Mouse (Mus musculus) T-helper 2 cell (primary cell): ENCODE data around the gene Lemd2.

Experiments used
- in situ Hi-C: fragments of 300-600 bp; cut with MboI, MseI; formaldehyde crosslinking; loops from one replicate; pipeline ENCODE4 v1.15.1; 2025; ENCODE audit warnings: high pct_unique_total_duplicates

The Lemd2 gene

DNA sequence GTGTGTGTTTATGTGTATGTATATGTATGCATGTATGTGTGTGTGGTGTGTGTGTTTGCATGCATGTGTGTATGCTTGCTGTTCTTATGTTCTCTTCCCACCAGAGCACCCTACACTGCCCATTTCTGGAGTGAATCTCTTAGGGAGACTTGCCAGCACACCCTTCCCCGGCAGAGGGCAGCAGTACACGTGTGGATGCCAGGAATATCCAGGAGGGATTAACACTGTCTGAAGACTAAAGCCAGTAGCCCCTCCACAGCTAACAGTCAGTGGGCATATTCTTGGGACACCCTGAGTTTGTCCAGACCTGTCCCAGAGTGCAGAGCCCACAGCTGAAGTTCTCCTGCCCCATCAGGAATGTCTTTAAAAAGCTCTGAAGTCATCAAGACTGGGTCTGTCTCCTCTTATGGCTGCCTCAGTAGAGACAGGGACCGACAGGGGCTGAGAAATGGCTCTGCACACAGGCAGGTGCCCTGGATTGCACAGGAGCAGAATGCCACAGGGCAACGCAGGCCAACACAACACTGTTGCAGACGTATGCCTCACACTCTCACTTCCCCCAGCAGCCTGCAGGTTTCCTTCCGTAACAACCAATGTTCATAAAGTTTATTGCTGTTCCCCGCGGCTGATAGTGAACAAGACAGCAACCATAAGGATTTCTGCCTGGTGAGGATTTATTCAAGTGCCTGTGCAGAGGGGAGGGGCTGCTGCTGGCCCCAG lies 39.1 kb downstream of the Lemd2 start:
- in situ Hi-C loops: no loop called here

DNA sequence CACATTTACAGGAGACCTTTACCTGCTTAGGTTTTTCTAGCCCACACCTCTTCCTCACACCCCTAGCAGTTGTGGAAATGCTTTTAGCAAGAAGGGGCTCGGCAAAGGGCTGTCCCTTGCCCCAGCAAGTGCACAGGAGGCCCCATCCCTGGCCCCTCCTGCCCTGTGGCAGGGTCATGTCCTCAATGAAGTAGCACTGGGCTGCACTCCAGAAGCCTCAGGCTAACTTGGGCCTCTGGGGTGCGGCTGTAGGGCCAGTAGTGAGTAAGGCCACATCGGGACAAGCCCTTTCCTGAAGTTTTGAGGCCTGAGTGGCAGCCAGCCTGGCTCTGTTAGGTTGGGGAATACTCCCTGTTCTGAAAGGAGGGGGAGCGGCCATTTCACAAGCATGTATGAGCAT lies 43.4 kb downstream of the Lemd2 start:
- in situ Hi-C loops: no loop called here

DNA sequence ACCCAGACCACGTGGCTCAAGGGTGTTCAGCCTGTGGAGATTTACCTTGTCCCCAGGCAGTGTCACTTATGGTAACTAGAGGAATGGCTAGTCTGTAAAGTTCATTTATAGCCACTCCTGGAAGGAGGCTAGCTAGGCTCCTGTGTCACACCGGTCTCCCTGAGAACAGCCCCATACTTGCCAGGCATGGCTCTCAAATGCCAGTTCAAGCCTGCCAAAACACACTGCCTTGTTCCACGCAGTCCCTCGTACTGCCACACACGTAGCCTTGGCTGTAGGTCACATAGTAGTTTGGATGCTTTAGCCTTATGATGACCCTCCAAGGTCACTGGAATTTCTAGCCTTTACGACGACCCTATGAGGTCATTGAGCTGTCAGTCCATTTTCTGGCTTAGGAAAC lies 45.1 kb downstream of the Lemd2 start:
- in situ Hi-C loops: no loop called here

DNA sequence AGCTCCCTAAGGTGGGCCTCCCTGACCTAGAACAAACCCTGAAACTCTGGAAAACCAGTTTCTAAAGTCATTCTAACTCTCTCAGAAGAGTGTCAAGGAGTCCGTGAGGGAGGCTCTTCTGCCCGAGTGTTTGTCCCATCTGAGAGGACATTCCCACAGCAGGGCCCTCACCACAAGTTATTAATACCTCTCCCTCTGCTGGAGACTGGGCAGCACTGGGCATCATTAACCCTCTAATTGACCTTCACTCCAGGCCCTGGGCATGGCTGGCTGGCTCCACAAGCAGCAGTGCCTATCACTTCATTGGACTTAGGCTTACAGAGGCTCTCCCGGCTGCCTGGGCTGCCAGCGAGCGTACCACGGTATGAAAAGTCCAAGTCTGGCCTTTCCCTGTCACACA lies 45.8 kb downstream of the Lemd2 start:
- in situ Hi-C loops: no loop called here

DNA sequence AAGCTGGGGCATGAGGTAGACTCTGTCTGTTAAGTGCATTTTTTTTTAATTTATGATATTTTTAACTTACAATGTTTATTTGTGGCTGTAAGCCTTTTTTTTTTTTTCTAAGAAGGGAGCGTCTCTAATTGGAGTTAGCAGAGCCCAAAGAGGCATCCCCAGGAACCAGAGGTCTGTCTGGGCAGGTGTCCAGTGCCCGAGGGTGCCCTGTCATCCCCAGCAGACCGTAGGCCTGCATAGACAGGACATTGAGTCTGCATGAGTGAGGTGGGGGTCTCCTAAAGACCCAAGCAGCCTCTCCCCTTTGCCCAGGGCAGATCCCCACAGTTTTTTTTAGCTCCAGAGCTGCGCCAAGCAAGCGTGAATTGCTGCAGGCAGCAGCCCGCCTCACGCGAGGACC lies 48.5 kb downstream of the Lemd2 start:
- in situ Hi-C loops: no loop called here

DNA sequence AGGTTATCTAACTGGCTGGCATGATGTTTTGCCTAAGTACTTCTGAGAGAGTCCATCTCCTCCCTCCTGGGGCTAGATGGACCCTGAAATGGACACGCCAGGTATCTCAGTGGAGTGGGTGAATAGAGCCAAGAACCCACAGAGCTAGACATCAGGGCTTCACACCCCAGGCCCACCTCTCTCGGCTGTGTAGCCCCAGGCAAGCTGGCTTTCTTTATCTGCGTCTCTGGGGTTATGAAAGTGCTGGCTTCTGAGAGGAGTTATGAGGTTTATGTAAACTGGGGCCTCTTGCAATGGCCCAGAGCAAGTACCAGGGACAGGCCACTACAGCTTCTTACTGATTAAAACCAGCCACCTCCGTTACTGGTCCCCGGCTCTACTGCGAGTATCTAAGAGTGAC lies 49.4 kb downstream of the Lemd2 start:
- in situ Hi-C loops: no loop called here

DNA sequence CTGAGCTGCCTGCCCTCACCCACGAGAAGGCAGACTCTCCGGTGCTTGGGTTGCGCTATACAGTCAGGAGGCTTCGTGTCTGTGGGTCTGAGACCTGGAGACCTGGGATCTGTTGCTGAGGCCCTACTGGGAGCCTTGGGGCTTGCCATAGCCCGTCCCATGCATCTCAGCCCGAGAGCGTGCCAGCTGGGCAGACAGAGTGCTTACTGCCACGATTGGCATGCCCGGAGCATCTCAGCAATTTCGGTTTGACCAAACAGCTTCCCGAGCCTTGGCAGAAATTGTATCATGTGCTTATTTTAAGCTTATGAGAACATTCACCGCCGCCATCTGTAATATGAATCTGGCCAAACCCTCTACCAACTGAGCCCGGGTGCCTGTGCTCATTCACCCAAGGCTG lies 50.0 kb downstream of the Lemd2 start:
- in situ Hi-C loops: no loop called here

DNA sequence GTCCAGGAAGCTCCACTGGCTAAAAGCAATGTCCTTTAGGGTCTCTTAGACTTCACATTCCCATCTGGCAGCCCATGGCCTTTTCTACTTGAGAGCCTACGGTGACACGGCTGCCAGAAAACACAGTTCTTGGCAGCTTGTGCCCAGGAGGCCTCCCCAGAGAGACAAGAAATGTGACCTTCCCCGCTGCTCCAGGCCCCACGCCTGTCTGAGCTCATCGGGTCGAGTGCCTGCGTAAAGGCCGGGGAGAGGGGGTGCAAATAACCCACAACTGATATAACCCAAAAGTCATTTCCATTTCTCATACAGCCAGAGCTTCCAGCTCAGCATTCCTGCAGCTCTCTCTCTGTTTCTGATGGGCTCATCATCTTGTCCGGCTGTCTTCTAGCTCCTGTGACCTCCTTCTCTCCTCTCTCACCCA lies 50.5 kb downstream of the Lemd2 start:
- in situ Hi-C loops: no loop called here

DNA sequence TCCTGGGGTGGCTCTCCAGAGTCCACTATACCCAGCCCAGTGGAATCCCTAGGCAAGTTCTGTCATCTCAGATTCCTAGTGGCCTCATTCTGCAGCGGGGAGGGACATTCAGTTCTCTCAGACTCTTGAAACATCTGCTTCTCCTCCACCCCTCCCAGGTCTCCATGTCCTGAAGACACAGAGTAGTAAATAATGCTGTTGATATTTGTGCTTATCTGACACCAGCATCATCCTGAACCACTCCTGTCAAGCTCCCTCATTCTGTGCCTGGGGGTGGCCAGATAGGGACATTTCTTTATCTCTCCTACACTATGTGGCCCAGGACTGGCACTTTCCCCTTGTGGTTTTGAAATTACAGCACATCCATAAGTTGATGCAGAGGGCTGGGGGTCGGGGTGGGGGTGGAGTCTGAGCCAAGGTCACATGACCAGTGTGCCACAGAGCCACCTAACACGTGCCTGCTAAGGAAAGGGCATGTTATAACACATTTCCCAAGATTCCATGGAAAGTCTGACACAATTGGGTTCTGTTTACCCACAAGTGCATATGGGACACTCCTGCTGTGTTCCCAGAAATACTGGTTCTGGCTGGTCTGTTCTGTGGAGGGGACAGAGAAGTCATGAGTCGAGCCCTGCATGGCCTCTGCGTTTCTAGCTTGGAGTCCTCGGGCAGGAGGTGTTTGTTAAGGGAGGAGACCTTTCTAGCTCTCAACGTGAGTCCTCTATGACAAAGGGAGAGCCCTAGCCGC lies 51.1 kb downstream of the Lemd2 start:
- in situ Hi-C loops: no loop called here

DNA sequence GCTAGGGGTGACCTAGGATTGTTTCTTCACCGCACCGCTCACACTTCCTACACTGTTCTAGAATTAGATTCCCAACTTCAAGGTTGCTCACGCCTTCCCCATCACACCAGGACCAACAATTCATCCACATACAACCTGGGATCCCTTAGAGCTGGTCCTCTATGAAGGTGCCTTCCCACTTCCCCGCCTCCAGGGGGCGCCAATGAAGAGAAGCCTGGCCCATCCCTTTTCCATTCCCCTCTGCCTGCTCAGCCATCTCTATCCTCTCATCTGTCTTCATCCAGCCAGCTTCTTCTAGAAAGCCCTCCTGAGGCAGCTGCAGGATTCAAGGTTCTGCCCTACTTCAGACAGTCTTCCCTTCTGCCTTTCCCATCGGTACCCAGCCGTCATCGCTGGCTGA lies 52.9 kb downstream of the Lemd2 start:
- in situ Hi-C loops: no loop called here

DNA sequence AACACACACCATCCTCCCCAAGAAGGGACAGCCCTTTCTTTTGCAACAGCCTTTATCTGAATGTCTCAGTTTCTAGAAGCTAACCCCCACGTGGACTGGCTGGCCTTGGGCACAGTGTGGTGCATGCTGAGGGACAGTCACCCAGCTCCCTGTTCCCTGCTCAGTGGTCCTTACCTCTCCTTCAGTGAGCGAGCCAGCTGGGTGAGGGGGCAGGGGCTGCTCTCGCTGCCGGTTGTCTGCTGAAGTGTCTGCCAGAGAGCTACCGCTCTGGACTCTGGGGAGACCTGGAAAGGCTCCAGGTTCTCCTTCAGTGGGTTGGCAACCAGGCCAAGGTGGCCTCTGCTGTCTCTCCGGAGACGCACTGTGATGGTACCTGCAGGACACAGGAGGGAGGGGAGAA lies 53.4 kb downstream of the Lemd2 start:
- in situ Hi-C loops: no loop called here

DNA sequence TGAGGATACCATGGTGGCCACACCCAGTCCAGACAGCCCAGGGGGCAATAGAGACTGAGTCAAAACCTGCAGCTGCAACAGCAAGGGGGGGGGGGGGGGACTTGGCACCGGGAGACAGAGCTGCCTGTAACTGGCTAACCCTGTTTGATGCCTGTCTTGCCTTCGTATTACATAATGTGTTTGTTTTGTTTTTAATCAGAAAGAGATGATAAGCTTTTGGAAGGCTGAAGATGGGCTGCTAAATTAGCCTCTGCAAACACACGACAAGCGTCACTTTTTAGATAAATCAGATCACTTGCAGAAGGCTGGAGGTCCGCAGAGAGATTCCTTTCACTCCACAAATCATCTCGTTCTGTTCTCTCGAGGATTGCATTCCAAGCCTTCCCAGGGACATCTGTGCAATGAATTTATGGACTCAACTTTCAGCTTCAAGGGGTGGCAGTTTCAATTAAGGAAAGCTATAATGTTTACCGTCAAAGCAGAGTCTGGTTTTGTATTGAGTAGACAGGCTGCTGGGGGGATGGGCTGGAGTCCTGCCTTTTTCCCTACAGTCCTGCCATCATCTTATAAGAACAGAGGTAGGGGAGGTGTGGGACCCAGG lies 57.8 kb downstream of the Lemd2 start:
- in situ Hi-C loops: no loop called here

DNA sequence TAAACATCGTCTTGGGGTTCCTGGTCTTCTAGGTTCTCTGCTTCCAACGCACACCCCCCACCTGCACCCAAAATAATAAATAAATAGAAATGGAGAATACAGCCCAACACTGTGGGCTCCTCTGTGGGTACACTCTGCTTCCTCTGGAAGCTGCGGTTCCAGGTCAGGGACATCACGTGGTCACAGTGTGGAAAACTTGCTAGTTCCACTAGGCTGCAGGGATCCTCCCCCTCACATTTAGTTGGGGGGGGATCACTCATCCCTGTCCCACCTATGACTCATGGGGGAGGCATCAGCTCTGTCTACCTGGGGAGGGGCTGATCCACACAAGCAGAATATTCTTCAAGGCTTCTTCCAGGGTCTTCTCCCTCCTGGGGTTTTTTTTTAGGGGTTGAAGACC lies 60.1 kb downstream of the Lemd2 start:
- in situ Hi-C loops: no loop called here

DNA sequence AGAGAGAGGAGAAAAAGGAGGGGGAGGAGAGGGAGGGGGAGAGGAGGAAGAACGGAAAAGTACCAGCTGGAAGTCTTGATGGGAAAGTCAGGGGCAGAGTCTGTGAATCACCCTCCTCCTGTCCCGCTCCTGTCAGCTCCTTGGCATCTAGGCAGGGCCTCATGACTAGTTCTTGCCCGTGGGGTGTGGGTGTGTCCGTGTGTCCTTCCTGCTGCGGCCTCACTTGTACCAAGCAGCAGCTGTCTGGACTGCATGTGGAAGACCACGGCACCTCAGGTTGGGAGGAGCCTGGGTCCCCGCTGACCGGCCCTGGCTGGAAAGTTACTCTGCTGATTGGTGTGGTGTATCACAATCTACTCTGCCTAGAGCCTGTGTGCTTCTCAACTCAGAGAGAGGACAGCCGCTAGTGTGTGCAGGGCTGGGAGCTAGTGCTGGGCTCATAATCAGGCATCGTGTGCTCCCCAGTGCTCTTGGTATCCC lies 62.3 kb downstream of the Lemd2 start:
- in situ Hi-C loops: no loop called here

DNA sequence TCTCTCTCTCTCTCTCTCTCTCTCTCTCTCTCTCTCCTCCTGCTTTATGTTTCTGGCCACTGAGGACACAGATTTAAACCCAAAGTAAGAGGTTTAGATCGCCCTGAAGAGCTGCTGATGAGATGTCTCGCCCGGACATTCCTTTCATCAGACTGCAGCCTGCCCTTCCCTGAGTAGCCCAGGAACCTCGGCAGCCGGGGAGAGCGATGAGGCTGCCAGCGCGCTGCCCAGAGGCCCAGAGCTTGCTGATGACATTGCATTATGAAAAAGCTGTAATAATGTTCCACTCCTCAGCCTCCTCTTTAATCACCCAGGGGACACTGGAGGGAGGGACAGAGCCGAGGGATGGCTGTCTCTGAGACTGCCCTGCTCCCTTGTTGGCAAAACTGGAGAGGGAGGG lies 64.0 kb downstream of the Lemd2 start:
- in situ Hi-C loops: no loop called here
